Mouse (Mus musculus): ENCODE measurements around the gene Ano10. TPM values are rescaled to one million over a fixed set of nuclear protein-coding genes. Genes with fewer than 3 reads are reported as not detected.

The Ano10 gene
- polyA plus RNA-seq, 1 experiment from 2014 or later = 43.3 TPM

GRCm38 (mm10) chr9:122248168-122248567 lies 46.1 kb downstream of the Ano10 start:
- H3K4me1 ChIP-seq (ENCODE audit: control insufficient read depth, insufficient read depth, low read length) = no peaks in the 10 kb centered on the region

GRCm38 (mm10) chr9:122247430-122248027 lies 46.7 kb downstream of the Ano10 start:
- DNase-seq (ENCODE audit: low spot score) (peak; percentile 77), ATAC-seq (ENCODE audit: low read depth) (no peak)
- Histone ChIP-seq H3K4me3 (ENCODE audit: low read depth, low read length) (no peak overlapping the region), H3K4me1 (ENCODE audit: control insufficient read depth, insufficient read depth, low read length) (no peaks in the 10 kb centered on the region), H3K36me3 (ENCODE audit: control insufficient read depth, insufficient read depth, low read length) (peaks cover 16% of the 10 kb centered on the region), H3K4me2 (ENCODE audit: low read depth, low read length) (no peak overlapping the region), H3K9ac (ENCODE audit: low read depth, low read length) (no peak overlapping the region), H3K27me3 (replicated peaks; ENCODE audit: control insufficient read depth, insufficient read depth, low read length) (no peaks in the 10 kb centered on the region), H3K27ac (replicated peaks; ENCODE audit: low read depth, low read length) (no peak overlapping the region), H3K9me3 (ENCODE audit: control insufficient read depth, low read length) (0 out of 2 replicates have a peak, but pooled peaks cover 5% of the 10 kb centered on the region)
- WGBS = 42% methylated on average over 13 of the region's 13 CpGs

More at GRCm38 (mm10) chr9:122248168-122248567, 46.1 kb downstream of the Ano10 start:
- DNase-seq (ENCODE audit: low spot score) (peak; percentile 69), ATAC-seq (ENCODE audit: low read depth) (no peak)
- Histone ChIP-seq H3K27ac (replicated peaks; ENCODE audit: low read depth, low read length) (no peak overlapping the region), H3K9me3 (ENCODE audit: control insufficient read depth, low read length) (0 out of 2 replicates have a peak, but pooled peaks cover 5% of the 10 kb centered on the region), H3K9ac (ENCODE audit: low read depth, low read length) (no peak overlapping the region), H3K4me2 (ENCODE audit: low read depth, low read length) (no peak overlapping the region), H3K4me3 (ENCODE audit: low read depth, low read length) (no peak overlapping the region), H3K27me3 (replicated peaks; ENCODE audit: control insufficient read depth, insufficient read depth, low read length) (no peaks in the 10 kb centered on the region), H3K36me3 (ENCODE audit: control insufficient read depth, insufficient read depth, low read length) (peaks cover 22% of the 10 kb centered on the region)
- 45% methylated on average over 8 of the region's 8 CpGs for WGBS

GRCm38 (mm10) chr9:122245879-122246278 lies 48.3 kb downstream of the Ano10 start:
- Histone ChIP-seq H3K27me3 (replicated peaks; ENCODE audit: control insufficient read depth, insufficient read depth, low read length) (no peaks in the 10 kb centered on the region), H3K27ac (replicated peaks; ENCODE audit: low read depth, low read length) (no peak overlapping the region), H3K4me1 (ENCODE audit: control insufficient read depth, insufficient read depth, low read length) (no peaks in the 10 kb centered on the region), H3K36me3 (ENCODE audit: control insufficient read depth, insufficient read depth, low read length) (peaks cover 6% of the 10 kb centered on the region; the same call in 1 of the 2 replicates), H3K4me3 (ENCODE audit: low read depth, low read length) (no peak overlapping the region), H3K9ac (ENCODE audit: low read depth, low read length) (no peak overlapping the region), H3K4me2 (ENCODE audit: low read depth, low read length) (no peak overlapping the region), H3K9me3 (ENCODE audit: control insufficient read depth, low read length) (0 out of 2 replicates have a peak, but pooled peaks cover 5% of the 10 kb centered on the region)
- no peak for ATAC-seq (ENCODE audit: low read depth)
- no peak for DNase-seq (ENCODE audit: low spot score)
- 86% methylated on average over 8 of the region's 8 CpGs for WGBS

- no peaks in the 10 kb centered on the region for H3K27me3 ChIP-seq (replicated peaks; ENCODE audit: control insufficient read depth, insufficient read depth, low read length)
- WGBS = 71% methylated on average over 4 of the region's 4 CpGs
- H3K4me2 ChIP-seq (ENCODE audit: low read depth, low read length) = no peak overlapping the region
- no peak overlapping the region for H3K27ac ChIP-seq (replicated peaks; ENCODE audit: low read depth, low read length)
- H3K9ac ChIP-seq (ENCODE audit: low read depth, low read length) = no peak overlapping the region
- 0 out of 2 replicates have a peak, but pooled peaks cover 5% of the 10 kb centered on the region for H3K9me3 ChIP-seq (ENCODE audit: control insufficient read depth, low read length)
- DNase-seq (ENCODE audit: low spot score) (no peak), ATAC-seq (ENCODE audit: low read depth) (no peak)
- peaks cover 6% of the 10 kb centered on the region; the same call in 1 of the 2 replicates for H3K36me3 ChIP-seq (ENCODE audit: control insufficient read depth, insufficient read depth, low read length)
- H3K4me1 ChIP-seq (ENCODE audit: control insufficient read depth, insufficient read depth, low read length) = no peaks in the 10 kb centered on the region
- no peak overlapping the region for H3K4me3 ChIP-seq (ENCODE audit: low read depth, low read length)
Measured at GRCm38 (mm10) chr9:122245471-122245870, 48.8 kb downstream of the Ano10 start.

GRCm38 (mm10) chr9:122244800-122245165 lies 49.4 kb downstream of the Ano10 start:
- Histone ChIP-seq H3K27ac (replicated peaks; ENCODE audit: low read depth, low read length) (no peak overlapping the region), H3K4me2 (ENCODE audit: low read depth, low read length) (no peak overlapping the region), H3K4me1 (ENCODE audit: control insufficient read depth, insufficient read depth, low read length) (no peaks in the 10 kb centered on the region), H3K4me3 (ENCODE audit: low read depth, low read length) (no peak overlapping the region), H3K9ac (ENCODE audit: low read depth, low read length) (no peak overlapping the region), H3K27me3 (replicated peaks; ENCODE audit: control insufficient read depth, insufficient read depth, low read length) (no peaks in the 10 kb centered on the region), H3K36me3 (ENCODE audit: control insufficient read depth, insufficient read depth, low read length) (peaks cover 6% of the 10 kb centered on the region; the same call in 1 of the 2 replicates), H3K9me3 (ENCODE audit: control insufficient read depth, low read length) (0 out of 2 replicates have a peak, but pooled peaks cover 5% of the 10 kb centered on the region)
- no peak for DNase-seq (ENCODE audit: low spot score)
- WGBS = 33% methylated on average over 2 of the region's 2 CpGs
- ATAC-seq (ENCODE audit: low read depth) = no peak

- DNase-seq (ENCODE audit: low spot score) (peak; percentile 52), ATAC-seq (ENCODE audit: low read depth) (no peak)
- no peak overlapping the region for H3K9ac ChIP-seq (ENCODE audit: low read depth, low read length)
- no peak overlapping the region for H3K4me3 ChIP-seq (ENCODE audit: low read depth, low read length)
- no peaks in the 10 kb centered on the region for H3K4me1 ChIP-seq (ENCODE audit: control insufficient read depth, insufficient read depth, low read length)
- H3K9me3 ChIP-seq (ENCODE audit: control insufficient read depth, low read length) = 0 out of 2 replicates have a peak, but pooled peaks cover 5% of the 10 kb centered on the region
- H3K27me3 ChIP-seq (replicated peaks; ENCODE audit: control insufficient read depth, insufficient read depth, low read length) = no peaks in the 10 kb centered on the region
- peaks cover 6% of the 10 kb centered on the region; the same call in 1 of the 2 replicates for H3K36me3 ChIP-seq (ENCODE audit: control insufficient read depth, insufficient read depth, low read length)
- H3K4me2 ChIP-seq (ENCODE audit: low read depth, low read length) = no peak overlapping the region
- WGBS = 34% methylated on average over 4 of the region's 4 CpGs
- H3K27ac ChIP-seq (replicated peaks; ENCODE audit: low read depth, low read length) = no peak overlapping the region
Measured at GRCm38 (mm10) chr9:122244080-122244799, 50.0 kb downstream of the Ano10 start.

GRCm38 (mm10) chr9:122243297-122243696 lies 50.9 kb downstream of the Ano10 start:
- 0 out of 2 replicates have a peak, but pooled peaks cover 5% of the 10 kb centered on the region for H3K9me3 ChIP-seq (ENCODE audit: control insufficient read depth, low read length)
- no peak overlapping the region for H3K4me2 ChIP-seq (ENCODE audit: low read depth, low read length)
- H3K27me3 ChIP-seq (replicated peaks; ENCODE audit: control insufficient read depth, insufficient read depth, low read length) = no peaks in the 10 kb centered on the region
- DNase-seq (ENCODE audit: low spot score) (no peak), ATAC-seq (ENCODE audit: low read depth) (no peak)
- 44% methylated on average over 1 of the region's 1 CpGs for WGBS
- no peak overlapping the region for H3K27ac ChIP-seq (replicated peaks; ENCODE audit: low read depth, low read length)
- H3K4me3 ChIP-seq (ENCODE audit: low read depth, low read length) = no peak overlapping the region
- no peak overlapping the region for H3K9ac ChIP-seq (ENCODE audit: low read depth, low read length)
- peaks cover 6% of the 10 kb centered on the region; the same call in 1 of the 2 replicates for H3K36me3 ChIP-seq (ENCODE audit: control insufficient read depth, insufficient read depth, low read length)
- no peaks in the 10 kb centered on the region for H3K4me1 ChIP-seq (ENCODE audit: control insufficient read depth, insufficient read depth, low read length)

- H3K9me3 ChIP-seq (ENCODE audit: control insufficient read depth, low read length) = 0 out of 2 replicates have a peak, but pooled peaks cover 5% of the 10 kb centered on the region
- H3K4me2 ChIP-seq (ENCODE audit: low read depth, low read length) = no peak overlapping the region
- H3K36me3 ChIP-seq (ENCODE audit: control insufficient read depth, insufficient read depth, low read length) = peaks cover 6% of the 10 kb centered on the region; the same call in 1 of the 2 replicates
- whole genome bisulfite sequencing = 8% methylated on average over 7 of the region's 7 CpGs
- no peak overlapping the region for H3K4me3 ChIP-seq (ENCODE audit: low read depth, low read length)
- H3K9ac ChIP-seq (ENCODE audit: low read depth, low read length) = no peak overlapping the region
- DNase-seq (ENCODE audit: low spot score) (peak; percentile 68), ATAC-seq (ENCODE audit: low read depth) (peak; percentile 45)
- no peaks in the 10 kb centered on the region for H3K27me3 ChIP-seq (replicated peaks; ENCODE audit: control insufficient read depth, insufficient read depth, low read length)
- no peak overlapping the region; the same call in 1 of the 2 replicates for H3K27ac ChIP-seq (replicated peaks; ENCODE audit: low read depth, low read length)
- no peaks in the 10 kb centered on the region for H3K4me1 ChIP-seq (ENCODE audit: control insufficient read depth, insufficient read depth, low read length)
Measured at GRCm38 (mm10) chr9:122242856-122243255, 51.4 kb downstream of the Ano10 start.

Measured in embryonic facial prominence, embryonic 14.5 days (tissue).